Comparison of ENCODE assay signal across 9 mouse cellular contexts in the genomic region with DNA sequence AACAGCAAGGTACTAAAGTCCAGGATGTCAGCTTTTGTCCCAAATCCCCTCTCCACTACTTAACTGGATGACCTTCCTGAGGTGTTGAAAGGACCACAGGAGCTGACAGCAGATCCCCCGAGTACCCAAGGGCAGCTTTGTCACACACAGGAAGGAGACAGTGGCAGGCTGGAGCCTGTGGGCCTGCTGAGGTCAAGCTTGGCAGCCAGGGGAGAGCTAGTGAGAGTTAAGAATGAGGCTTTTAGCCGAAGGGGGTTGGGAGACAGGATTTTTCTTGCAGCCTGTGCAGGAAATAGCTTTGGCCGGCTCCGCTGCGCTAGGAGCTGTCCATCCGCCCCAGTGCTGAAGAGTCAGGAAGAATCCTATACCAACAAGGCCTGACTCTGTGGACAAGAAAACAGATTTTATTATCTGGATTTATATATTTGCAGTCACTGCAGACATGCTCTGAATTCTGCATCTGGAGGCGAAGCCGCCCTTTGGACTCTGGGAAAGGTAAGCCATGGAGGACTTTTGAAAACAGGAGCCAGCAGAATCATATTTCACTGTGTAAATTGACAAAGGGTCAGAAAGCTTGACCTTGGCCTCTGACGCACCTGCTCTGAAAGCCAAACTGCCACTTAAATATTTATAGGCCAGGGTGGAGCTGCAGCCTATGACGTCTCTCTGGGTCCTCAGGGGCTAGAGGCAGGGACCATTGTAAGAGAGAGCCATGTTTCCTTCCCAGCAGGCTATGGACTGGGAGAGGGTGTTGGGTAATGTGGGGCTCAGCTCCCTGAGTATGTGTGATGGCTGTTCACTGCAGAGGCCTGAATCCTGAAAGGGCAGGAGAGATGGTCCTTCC. TPM values are rescaled to one million over a fixed set of nuclear protein-coding genes. Genes with fewer than 3 reads are reported as not detected.
DNase-seq lines count a peak whose midpoint lies in the region; ATAC-seq lines count a peak whose summit lies in the region.
"Had no signal": no experiment of that assay in that cellular context is flagged by ENCODE, and none has a peak within 500 bp of the region (broad histone marks: within the 10 kb centered on the region; RNA-seq: fewer than 3 reads in every experiment).

No protein-coding gene starts in this region.

- peak; percentile 52 for ATAC-seq in megakaryocyte-erythroid progenitor cell, adult 5-6 weeks (replicated peaks; ENCODE audit: low FRiP score, low TSS enrichment, poor library complexity, severe bottlenecking)
- no peak for ATAC-seq in inflammation-experienced regulatory T-cells, adult 6 months

- DNase-seq in gastrocnemius, postnatal 4 days (ENCODE audit: low spot score in 2 of 2), result peak; percentile 35 to 75
- no peak for DNase-seq in gastrocnemius, adult 8-10 months (ENCODE audit: low spot score in 2 of 2)
- DNase-seq in ZHBTc4 (ENCODE audit: low read depth, low spot score), result peak; percentile 86
- peak; percentile 0 for DNase-seq in fibroblast of lung, adult 2 months (ENCODE audit: low read depth)
- peak; percentile 72 to 80 for DNase-seq in kidney, postnatal 25 days
- DNase-seq in urinary bladder, postnatal 25 days (ENCODE audit: low spot score), result peak; percentile 63

RNA-seq across cellular contexts. Expression of a gene that starts 35.9 kb away (rescaled TPM):
- under 1 TPM; 0.20 to 0.21 TPM for total RNA-seq in gastrocnemius, postnatal 4 days (2021)
- under 1 TPM in 1 of 4 experiments, not detected in 3; 0.12 TPM for total RNA-seq in gastrocnemius, adult 8-10 months (2022)
- not detected in 2 replicates for total RNA-seq in megakaryocyte-erythroid progenitor cell, adult 5-6 weeks (2014; fragmentation: Nextera tagmentation)
- not detected in 2 replicates for total RNA-seq in megakaryocyte-erythroid progenitor cell, adult 5-6 weeks (2017)
- polyA plus RNA-seq in inflammation-experienced regulatory T-cells, adult 6 months (2017; shearing (Covaris generic)), result not detected
- polyA plus RNA-seq: spleen, adult 2 months had no signal

Comparison
In these comparisons a context has a peak if more than half of its experiments do, and no peak if none do; other contexts are left out.
1. DNase-seq: peak in gastrocnemius, postnatal 4 days (2 of 2), ZHBTc4 (single experiment), fibroblast of lung, adult 2 months (single experiment), kidney, postnatal 25 days (2 of 2) and urinary bladder, postnatal 25 days (single experiment); none in gastrocnemius, adult 8-10 months (0 of 2).